Mouse (Mus musculus): ENCODE results near the gene Pygo2. TPM values are rescaled to one million over a fixed set of nuclear protein-coding genes. Genes with fewer than 3 reads are reported as not detected.

Pygo2 gene
- polyA plus RNA-seq, 1 experiment from 2014 or later: 43.4 TPM

DNA sequence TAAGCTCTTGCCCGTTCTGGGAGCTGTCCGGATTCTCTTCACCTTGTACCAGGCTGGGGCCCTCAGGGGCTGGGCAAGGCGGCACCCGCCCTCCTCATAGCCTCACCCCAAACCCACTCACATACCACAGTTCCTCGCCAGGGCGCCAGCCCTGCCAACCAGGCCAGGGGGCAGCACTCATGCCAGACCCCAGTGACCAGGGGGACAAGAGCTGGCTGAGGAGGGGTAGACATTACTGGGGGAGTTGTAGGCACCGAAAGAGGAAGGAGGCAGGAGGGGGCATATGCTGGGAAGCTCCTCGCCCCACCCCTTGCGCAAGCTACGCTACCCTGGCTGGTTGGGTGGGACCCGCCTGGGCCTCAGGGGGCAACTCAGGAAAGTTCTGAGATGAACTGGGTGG lies 42.4 kb upstream of the Pygo2 start:
- Histone ChIP-seq H3K4me1 (replicated peaks) (peaks cover 39% of the 10 kb centered on the region), H3K36me3 (no peaks in the 10 kb centered on the region), H3K9ac (replicated peaks) (no peak overlapping the region), H3K4me3 (replicated peaks) (no peak overlapping the region), H3K27me3 (peaks cover 11% of the 10 kb centered on the region; the same call in 1 of the 2 replicates), H3K4me2 (replicated peaks) (no peak overlapping the region), H3K27ac (no peak overlapping the region), H3K9me3 (no peaks in the 10 kb centered on the region)
- 75% methylated on average over 11 of the region's 11 CpGs for WGBS
- ATAC-seq: no peak

DNA sequence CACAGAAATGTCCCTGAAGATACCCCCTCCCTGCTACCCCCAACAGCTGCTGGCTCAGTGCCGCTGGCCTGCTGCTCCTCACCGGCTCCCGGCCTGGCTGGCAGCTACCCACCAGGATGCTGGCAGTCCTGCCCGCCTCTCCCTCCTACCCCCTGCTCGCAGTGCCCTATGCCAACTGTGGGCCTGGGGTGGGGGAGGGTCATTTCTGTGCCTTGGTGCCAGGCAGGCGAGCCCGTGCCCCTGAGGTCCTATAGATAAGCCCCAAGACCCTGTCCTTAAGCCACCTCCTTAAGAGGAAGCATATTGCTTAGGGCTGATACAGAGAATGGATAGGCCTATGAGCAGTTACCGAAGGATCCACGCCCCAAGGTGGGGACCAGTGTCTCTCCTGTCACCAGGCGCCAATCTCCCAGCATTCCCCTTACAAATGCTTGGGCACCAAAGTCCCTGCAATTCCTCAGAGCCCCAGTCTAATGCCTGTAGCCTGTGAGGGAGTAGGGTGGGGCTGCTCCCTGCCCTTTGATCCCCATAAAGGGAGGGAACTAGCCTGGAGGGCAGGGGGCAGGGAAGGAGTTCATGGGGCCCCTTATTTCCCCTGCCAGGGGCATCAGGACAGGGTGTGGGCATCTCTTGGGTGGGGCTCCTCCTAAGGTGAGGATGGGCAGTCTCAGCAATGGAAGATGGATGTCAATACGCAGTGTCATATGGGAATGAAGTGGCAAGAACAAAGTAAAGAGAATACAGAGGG lies 41.7 kb upstream of the Pygo2 start:
- Histone ChIP-seq H3K27ac (no peak overlapping the region), H3K4me3 (replicated peaks) (no peak overlapping the region), H3K27me3 (peaks cover 16% of the 10 kb centered on the region), H3K4me2 (replicated peaks) (no peak overlapping the region), H3K9me3 (no peaks in the 10 kb centered on the region), H3K36me3 (no peaks in the 10 kb centered on the region), H3K9ac (replicated peaks) (no peak overlapping the region), H3K4me1 (replicated peaks) (peaks cover 44% of the 10 kb centered on the region)
- ATAC-seq: peak; percentile 7; the same call in 1 of the 2 replicates
- WGBS: 75% methylated on average over 11 of the region's 11 CpGs

DNA sequence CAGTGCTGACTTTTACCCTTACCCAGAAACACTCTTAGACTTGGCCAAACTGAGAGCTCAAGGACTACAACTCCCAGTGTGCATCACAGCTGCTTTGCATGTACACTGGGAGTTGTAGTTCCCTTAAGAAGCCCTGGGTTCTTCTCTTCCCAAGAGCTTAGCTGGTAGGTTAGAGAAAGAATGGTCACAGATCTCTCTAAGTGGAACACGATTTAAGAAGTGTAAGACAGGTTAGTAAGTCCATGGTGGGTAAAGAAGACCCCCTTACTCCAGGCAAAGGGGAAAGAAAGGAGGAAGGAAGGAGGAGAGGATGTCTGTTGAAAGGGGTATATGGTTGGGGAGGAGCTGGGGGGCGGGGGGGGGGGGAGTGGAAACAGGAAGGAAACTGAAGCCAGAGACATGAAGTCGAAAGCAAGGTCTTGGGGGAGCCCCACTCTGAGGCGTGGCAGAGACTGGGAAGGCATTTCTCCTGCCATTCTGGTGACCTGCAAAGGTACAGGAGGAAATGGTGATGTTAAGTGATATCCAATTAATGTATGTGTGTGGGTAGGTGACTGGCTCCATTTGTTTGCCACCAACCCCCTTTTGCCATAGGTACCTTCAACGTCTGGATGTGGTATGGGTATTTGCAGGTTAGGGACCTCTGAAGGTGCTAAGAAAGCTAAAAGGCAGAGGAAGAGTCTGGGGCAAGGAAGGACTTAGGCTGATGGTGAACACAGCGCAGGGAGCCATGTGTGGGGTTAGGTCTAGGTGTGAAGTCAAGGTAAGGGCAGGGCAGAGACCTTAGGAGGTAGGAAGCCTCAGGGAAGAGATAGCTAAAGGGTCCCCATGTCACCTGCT lies 40.9 kb upstream of the Pygo2 start:
- H3K36me3 ChIP-seq: no peaks in the 10 kb centered on the region
- H3K9me3 ChIP-seq: no peaks in the 10 kb centered on the region
- no peak overlapping the region for H3K27ac ChIP-seq
- peaks cover 48% of the 10 kb centered on the region for H3K4me1 ChIP-seq (replicated peaks)
- H3K9ac ChIP-seq (replicated peaks): no peak overlapping the region
- no peak overlapping the region for H3K4me2 ChIP-seq (replicated peaks)
- peaks cover 16% of the 10 kb centered on the region for H3K27me3 ChIP-seq
- WGBS: 64% methylated on average over 5 of the region's 6 CpGs
- no peak overlapping the region for H3K4me3 ChIP-seq (replicated peaks)
- peak; percentile 6; the same call in 1 of the 2 replicates for ATAC-seq

DNA sequence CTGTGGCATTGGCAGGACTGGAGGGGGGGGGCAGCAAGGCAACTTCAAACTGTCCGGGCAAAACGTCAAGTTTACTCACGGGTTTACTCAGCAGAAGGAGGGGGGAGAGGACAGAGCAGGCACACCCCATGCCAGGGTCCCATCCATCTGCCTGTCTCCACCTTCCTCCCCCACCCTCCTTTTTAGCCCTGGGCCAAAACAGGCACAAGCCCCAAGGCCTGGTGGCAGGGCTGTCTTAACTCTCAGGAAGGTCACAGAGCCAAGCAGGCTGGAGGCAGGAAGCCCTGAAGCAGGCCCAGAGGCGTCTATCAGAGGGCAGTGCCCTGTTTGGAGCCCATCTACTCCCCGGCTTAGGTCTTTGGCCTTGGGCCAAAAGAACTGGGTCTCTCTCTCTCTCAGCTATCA lies 39.9 kb upstream of the Pygo2 start:
- H3K9ac ChIP-seq (replicated peaks): no peak overlapping the region
- H3K4me3 ChIP-seq (replicated peaks): no peak overlapping the region
- H3K36me3 ChIP-seq: no peaks in the 10 kb centered on the region
- peaks cover 48% of the 10 kb centered on the region for H3K4me1 ChIP-seq (replicated peaks)
- whole genome bisulfite sequencing: 70% methylated on average over 5 of the region's 5 CpGs
- ATAC-seq: no peak
- no peak overlapping the region for H3K4me2 ChIP-seq (replicated peaks)
- no peak overlapping the region for H3K27ac ChIP-seq
- H3K27me3 ChIP-seq: peaks cover 21% of the 10 kb centered on the region
- H3K9me3 ChIP-seq: no peaks in the 10 kb centered on the region

DNA sequence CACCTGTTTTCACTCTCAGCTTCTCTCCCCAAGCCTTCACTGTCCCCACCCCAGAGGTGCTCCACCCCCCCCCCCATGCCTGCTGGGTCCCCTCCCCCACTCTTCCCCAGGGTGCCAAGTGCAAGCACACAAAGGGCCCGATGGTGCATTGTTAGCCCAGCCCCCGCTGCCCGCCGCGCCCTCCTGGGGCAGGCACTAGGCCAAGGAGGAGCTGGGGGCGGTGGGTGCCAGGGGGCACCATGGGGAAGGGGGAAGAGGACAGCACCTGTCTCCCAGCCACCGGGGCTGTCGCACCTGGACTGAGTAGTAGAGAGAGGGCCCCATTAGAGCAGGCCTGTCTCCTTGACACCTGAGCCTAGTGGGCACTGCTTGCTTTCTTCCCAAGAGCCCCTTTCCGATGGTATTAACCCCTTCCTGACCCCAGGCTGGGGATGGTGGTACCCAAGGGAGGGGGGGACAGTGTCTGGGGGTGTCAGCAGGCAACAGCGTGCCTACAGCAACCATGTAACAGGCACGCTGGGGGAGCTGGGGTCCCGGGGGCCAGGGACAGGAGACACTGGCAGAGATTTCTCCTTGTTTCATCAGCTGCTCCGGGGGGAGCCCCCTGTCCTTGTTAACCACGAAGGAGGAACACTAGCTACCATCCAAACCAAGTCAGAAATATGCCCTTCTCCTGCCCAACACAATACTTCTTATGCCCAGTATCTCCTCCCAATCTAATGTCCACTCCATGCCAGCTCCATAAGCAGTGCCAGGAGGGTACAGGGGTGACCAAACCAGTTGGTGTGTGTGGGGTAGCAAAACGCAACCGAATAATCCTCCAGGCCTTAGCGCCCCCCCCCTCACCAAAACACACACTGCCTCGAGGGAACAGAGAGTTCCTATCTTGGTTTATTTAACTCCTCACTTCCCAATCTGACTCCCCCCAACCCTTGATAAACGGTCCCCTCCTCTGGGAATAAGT lies 39.0 kb upstream of the Pygo2 start:
- Histone ChIP-seq H3K36me3 (no peaks in the 10 kb centered on the region), H3K4me3 (replicated peaks) (peak overlapping the region; percentile 52), H3K9me3 (no peaks in the 10 kb centered on the region), H3K4me1 (replicated peaks) (peaks cover 51% of the 10 kb centered on the region), H3K4me2 (replicated peaks) (peak overlapping the region; percentile 97), H3K9ac (replicated peaks) (peak overlapping the region; percentile 66), H3K27me3 (peaks cover 26% of the 10 kb centered on the region), H3K27ac (no peak overlapping the region)
- 6% methylated on average over 19 of the region's 19 CpGs for WGBS
- no peak for ATAC-seq

DNA sequence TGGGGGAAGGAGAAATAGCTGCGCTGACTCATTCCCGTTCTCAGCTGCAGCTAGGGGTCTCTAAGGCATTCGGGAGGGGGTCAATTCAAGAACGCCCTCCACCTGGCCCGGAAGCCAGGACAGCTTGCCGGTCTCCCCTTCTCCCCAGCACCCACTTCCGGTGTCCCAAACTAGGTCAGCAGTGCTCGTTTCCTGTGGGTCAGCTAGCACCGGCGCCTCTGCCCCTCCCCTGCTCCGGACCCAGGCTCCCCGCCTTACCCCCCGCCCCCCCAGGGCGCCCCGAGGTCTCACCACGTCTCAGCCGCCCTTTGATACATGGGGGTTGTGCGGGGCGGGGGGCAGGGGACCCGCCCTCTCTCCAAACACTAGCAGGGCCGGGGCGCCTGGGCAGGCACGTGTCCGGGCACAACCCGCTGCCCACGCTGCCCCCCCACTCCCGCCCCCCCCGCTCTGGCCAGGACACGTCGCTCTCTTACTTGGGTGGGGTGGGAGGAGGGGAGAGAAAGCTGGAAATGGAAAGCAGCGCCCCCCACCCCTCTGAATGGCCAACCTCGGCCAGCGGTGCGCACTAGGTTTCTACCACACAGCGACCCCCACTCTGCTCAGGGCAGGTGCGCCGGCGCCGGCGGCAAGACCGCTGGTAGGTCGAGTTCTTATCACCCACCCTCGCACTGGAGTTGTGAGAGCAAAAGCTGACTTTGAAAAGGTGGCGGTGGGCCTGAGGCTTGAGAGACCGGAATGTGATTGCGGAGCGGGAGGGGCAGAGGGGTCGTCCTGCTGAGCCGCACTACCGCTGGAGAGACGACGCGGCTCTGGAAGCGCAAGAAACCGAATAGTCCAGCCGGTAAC lies 38.1 kb upstream of the Pygo2 start:
- Histone ChIP-seq H3K9me3 (no peaks in the 10 kb centered on the region), H3K9ac (replicated peaks) (peak overlapping the region; percentile 66), H3K4me3 (replicated peaks) (peak overlapping the region; percentile 52), H3K4me2 (replicated peaks) (peak overlapping the region; percentile 97), H3K36me3 (no peaks in the 10 kb centered on the region), H3K27ac (no peak overlapping the region), H3K27me3 (peaks cover 30% of the 10 kb centered on the region), H3K4me1 (replicated peaks) (peaks cover 56% of the 10 kb centered on the region)
- no peak for ATAC-seq
- WGBS: under 1% methylated on average over 50 of the region's 56 CpGs

DNA sequence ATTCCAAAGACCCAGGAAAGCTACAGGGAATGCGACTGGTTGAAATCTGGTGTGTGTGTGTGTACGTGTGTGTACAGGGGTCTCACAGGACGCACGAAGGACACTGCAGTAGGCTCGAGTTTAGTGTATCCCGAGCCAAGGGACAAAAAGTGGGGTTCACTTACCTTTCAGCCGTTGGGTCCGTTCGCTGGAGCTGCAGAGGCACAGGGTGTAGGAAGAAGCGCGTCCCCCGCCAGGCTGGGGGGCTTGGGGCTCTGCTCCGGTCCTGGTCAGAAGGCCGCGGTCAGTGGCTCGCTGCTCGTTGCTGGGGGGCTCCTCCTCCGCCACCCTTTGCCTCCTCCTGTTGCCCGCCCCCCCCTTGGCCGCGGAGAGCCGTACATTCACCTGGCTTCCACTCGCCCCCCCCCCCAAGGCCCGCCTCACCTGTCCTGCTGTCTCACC lies 37.1 kb upstream of the Pygo2 start:
- no peaks in the 10 kb centered on the region for H3K9me3 ChIP-seq
- ATAC-seq: no peak
- peak overlapping the region; percentile 97 for H3K4me2 ChIP-seq (replicated peaks)
- H3K9ac ChIP-seq (replicated peaks): no peak overlapping the region; the same call in 1 of the 2 replicates
- H3K4me1 ChIP-seq (replicated peaks): peaks cover 56% of the 10 kb centered on the region
- peak overlapping the region; percentile 52 for H3K4me3 ChIP-seq (replicated peaks)
- no peaks in the 10 kb centered on the region for H3K36me3 ChIP-seq
- H3K27ac ChIP-seq: no peak overlapping the region
- peaks cover 30% of the 10 kb centered on the region for H3K27me3 ChIP-seq
- under 1% methylated on average over 20 of the region's 24 CpGs for WGBS

DNA sequence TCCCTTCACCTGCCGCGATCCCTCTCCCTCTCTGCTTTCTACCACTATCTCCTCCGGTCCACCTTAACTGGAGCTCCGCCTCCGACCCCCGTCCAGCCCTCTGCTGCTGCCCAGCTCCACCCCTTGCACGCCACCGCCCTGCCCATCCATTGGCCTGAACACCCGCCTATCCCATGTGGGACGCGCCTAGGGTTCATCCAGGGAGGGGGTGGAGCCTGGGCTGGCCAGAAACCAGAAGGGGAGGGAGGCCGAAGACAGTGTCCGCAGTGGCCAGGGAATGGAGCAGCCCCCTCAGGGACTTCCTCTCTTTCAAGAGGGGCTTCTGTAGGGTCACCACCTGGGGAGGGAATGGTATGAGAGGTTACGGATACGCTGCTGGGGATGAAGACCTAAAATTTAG lies 36.4 kb upstream of the Pygo2 start:
- peaks cover 30% of the 10 kb centered on the region for H3K27me3 ChIP-seq
- H3K9ac ChIP-seq (replicated peaks): peak overlapping the region; percentile 61
- peaks cover 56% of the 10 kb centered on the region for H3K4me1 ChIP-seq (replicated peaks)
- peak; percentile 94 for ATAC-seq
- H3K27ac ChIP-seq: peak overlapping the region; percentile 54
- H3K9me3 ChIP-seq: no peaks in the 10 kb centered on the region
- under 1% methylated on average over 15 of the region's 15 CpGs for WGBS
- peak overlapping the region; percentile 97 for H3K4me2 ChIP-seq (replicated peaks)
- peak overlapping the region; percentile 52 for H3K4me3 ChIP-seq (replicated peaks)
- no peaks in the 10 kb centered on the region for H3K36me3 ChIP-seq

DNA sequence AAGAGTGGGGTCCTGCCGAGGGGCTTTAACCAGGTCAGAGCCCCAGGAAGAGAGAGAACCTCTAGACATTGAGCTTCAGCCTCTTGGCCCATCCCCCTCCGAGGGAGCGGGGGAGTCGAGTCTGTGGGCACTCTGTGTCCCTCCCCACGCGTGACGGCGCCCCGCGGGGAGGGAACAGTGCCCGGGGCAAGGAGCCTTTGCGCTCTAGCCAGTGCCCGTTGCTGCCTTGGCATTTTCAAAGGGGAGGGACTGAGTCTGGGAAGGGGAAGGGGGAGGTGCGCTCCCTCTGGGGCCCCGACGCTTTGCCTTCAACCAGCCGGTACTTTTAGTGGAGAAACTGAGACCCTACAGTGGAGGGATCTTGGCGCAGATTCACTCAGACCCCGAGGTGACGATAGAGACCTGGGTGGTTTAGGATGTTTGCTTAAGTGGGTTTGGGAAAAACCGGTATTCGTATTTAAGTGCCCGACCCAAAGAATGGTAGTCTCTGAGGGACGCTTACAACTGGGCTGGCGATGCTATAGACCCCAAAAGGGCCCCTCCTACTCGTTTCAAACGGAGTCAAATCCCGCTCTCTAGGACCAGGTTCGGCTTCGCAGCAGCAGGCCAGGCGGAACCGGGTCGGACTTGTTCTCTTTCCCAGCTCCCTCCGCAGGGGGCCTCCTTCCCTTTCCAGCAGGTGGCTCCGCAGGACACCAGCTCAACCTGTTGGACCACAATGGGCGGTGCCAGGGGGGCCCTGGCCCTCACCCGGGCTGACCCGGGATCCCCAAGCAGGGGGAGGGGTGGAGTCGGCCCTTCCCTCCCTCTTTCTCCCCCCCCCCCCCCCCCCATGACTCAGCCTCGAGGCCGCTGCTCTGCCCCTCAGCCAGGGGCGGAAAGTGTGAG lies 35.8 kb upstream of the Pygo2 start, which contains the start of gene Zbtb7b:
Gene Zbtb7b, minus strand, starts transcription at position 771 of the 888 bp plus-strand sequence.
- Histone ChIP-seq H3K27me3 (peaks cover 30% of the 10 kb centered on the region), H3K4me2 (replicated peaks) (peak within 1 kb of the TSS; percentile 97), H3K4me3 (replicated peaks) (peak within 1 kb of the TSS; percentile 52), H3K9me3 (no peaks in the 10 kb centered on the region), H3K4me1 (replicated peaks) (peaks cover 56% of the 10 kb centered on the region), H3K9ac (replicated peaks) (peak within 1 kb of the TSS; percentile 61), H3K36me3 (no peaks in the 10 kb centered on the region), H3K27ac (peak within 1 kb of the TSS; percentile 54)
- peak; percentile 55 for ATAC-seq
- under 1% methylated on average over 41 of the region's 42 CpGs for WGBS

DNA sequence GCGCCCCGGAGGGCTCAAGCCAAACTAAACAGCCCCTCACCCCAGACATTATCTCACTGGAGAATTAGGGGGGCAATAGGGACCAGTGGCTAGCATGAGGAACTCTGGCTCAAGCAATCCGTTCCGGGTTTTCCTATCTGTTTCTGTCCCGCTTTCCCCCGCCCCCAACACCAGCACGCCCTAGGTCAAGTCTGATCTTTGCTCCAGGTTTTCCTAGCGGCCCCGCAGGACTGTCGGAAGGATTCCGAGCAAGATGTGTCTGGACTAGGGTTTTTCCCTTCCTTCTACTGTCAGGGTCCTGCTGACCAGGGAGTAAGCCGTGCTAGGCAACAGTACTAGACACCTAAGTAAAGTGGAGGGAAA lies 35.1 kb upstream of the Pygo2 start:
- no peaks in the 10 kb centered on the region for H3K9me3 ChIP-seq
- peaks cover 30% of the 10 kb centered on the region for H3K27me3 ChIP-seq
- peaks cover 2% of the 10 kb centered on the region; the same call in 1 of the 2 replicates for H3K36me3 ChIP-seq
- no peak overlapping the region for H3K27ac ChIP-seq
- H3K4me3 ChIP-seq (replicated peaks): peak overlapping the region; percentile 52
- H3K9ac ChIP-seq (replicated peaks): no peak overlapping the region
- peak overlapping the region; percentile 97 for H3K4me2 ChIP-seq (replicated peaks)
- ATAC-seq: no peak
- peaks cover 56% of the 10 kb centered on the region for H3K4me1 ChIP-seq (replicated peaks)
- WGBS: under 1% methylated on average over 12 of the region's 12 CpGs

All from midbrain, embryonic 13.5 days (tissue).